Mouse (Mus musculus): ENCODE data around the gene Zfp667. TPM values are rescaled to one million over a fixed set of nuclear protein-coding genes. Genes with fewer than 3 reads are reported as not detected.

The Zfp667 gene
- 0.19 and 0.44 TPM in 2 replicates for polyA plus RNA-seq (2012)

DNA sequence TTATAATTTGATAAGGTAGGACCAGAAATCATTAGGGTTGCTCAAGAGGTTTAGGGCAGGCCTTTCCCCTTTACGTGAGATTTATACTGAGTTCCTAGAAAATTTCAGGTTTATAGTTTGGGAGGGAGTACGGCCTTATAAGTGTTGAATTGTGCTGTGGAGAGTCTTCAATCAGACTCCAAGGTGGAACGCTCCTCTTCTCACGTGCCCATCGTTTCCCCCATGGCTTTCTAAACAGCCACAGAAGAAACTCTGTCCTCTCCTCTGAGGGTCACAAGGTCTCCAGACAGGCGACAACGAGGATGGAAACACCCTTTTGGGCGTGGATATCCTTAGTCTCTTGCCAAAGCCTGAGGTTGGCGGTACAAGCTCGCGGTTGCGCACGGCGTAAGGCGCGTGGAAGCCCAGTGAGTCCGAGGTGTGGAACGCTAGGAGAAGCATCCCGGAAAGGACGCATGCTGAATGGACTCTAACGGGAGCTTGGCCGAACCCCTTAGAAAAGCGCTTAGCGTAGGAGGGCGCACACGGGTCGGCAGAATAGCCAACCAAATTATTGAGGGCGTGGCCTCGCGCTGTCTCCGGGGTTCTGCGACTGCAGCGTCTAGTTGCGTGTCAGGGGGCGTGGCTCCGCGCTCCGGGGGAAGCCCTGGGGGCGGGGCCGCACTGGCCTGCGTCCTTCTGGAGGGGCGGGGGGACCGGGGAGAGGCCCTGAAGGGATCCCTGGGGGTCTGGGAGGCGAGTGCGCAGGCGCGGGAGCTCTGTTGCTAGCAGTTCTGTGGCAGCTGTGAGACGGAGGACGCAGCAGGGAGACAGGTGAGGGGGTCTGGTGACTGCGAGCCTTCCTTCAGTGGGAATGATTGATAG, at the start of gene Zfp667:
Gene Zfp667, plus strand, starts transcription at position 738 of the 864 bp plus-strand sequence.

DNA sequence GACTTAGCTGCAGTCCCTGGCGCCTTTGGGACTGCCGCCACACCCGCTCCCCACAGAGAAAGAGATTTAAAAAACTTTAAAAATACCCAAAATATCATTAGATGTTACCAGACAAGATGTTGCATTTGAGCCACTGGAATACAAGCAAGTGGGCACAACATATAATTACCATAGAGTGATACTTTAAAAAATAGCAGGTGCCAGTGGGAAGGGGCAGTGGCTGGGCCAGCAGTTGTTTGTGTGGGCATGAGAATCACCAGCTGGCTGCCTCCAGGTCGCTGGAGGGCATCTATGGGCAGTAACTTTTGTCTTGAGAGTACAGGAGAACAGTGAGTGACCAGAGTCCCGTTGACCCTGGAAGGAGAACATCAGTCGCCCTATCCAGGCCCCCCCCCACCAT, 34.0 kb upstream of the Zfp667 start, which contains the start of gene Epp13:
Gene Epp13, plus strand, starts transcription at position 301 of the 400 bp plus-strand sequence.

DNA sequence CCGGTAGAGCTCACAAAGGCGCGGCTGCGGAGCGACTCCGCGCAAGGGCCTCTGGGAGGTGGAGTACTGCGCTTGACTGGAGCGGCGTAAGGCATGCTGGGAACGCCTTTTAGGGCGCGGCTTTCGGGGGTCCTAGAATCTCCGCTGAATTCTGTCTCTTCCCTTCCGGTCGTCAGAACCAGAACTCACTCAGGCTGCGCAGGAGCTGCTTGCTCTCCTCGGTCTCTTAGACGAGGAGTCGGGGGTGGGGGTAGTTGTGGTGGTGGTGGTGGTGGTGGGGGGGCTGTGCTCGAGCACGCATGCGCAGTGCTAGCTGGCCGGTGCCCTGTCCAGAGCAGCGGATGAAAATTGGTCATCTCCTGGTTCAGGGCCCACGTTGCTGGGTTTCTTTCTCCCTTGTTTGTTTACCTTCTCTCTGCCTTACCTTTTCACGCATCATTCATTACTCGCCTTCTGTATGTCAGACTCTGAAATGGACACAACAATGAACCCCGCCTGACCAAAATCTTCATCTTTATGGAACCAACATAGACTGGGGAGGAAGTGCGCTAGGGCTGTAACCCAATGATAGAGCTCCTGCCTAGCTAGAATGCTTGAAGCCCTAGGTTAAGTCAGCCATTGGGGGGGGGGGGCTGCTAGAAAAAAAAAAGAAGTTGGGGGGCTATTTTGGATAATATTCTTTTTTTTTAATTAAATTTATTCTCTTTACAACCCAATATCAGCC, 45.0 kb downstream of the Zfp667 start, which contains the start of gene Zfp583:
Gene Zfp583, minus strand, starts transcription at position 53 of the 724 bp plus-strand sequence.

DNA sequence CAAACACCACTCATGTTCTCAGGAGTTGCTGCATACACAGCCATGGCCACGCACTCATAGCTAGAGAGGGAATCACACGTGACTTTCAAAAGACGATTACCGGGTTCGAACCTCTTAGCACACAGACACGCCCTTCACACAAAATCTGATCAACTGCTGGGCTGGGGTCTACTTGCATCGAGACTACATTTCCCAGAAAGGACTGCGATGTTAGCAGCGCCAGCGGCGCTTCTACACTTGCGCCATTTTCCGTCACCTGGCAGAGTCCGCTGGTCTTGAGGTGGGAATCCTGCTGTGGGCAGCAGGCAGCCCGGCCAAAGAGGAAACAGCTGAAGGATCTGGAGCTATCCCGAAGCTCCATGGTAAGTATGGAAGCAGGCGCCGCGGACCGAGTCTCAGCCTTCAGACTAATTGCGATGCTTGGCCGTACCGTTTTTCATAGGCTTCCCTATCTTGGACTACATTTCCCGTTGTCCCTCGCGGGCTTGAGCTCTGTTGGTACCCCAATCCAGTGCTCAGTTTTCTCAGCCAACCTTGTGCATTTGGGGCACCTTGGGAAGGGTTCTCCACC, 57.2 kb downstream of the Zfp667 start, which contains the start of gene Gm3854:
Gene Gm3854, plus strand, starts transcription at position 259 of the 571 bp plus-strand sequence.

Other genes with a start within 250 kb of the Zfp667 start
- not detected in 2 replicates for gene Nlrp4c, start 241.4 kb upstream of the Zfp667 start, polyA plus RNA-seq (2012)
- 47.7 and 54.4 TPM in 2 replicates for gene Zfp787, start 130.6 kb upstream of the Zfp667 start, polyA plus RNA-seq (2012)
- gene Zfp444, start 114.4 kb upstream of the Zfp667 start, polyA plus RNA-seq (2012), result 41.9 and 44.8 TPM in 2 replicates
- gene Galp, start 89.5 kb upstream of the Zfp667 start, polyA plus RNA-seq (2012), result not detected in 2 replicates
- gene Zscan5b, start 64.3 kb upstream of the Zfp667 start, polyA plus RNA-seq (2012), result not detected in 2 replicates
- not detected in 2 replicates for gene Epp13, start 33.9 kb upstream of the Zfp667 start, polyA plus RNA-seq (2012)
- gene Zfp583, start 44.7 kb downstream of the Zfp667 start, polyA plus RNA-seq (2012), result 1.9 and 2.0 TPM in 2 replicates
- not detected in 2 replicates for gene Gm3854, start 57.2 kb downstream of the Zfp667 start, polyA plus RNA-seq (2012)
- 0.02 and 0.08 TPM in 2 replicates for gene Zfp78, start 76.7 kb downstream of the Zfp667 start, polyA plus RNA-seq (2012)
- gene Zfp28, start 96.7 kb downstream of the Zfp667 start, polyA plus RNA-seq (2012), result 0.83 and 1.3 TPM in 2 replicates
- not detected in 2 replicates for gene Smim17, start 112.1 kb downstream of the Zfp667 start, polyA plus RNA-seq (2012)
- not detected in 2 replicates for gene Gm20715, start 123.7 kb downstream of the Zfp667 start, polyA plus RNA-seq (2012)
- not detected in 2 replicates for gene Olfr1344, start 152.1 kb downstream of the Zfp667 start, polyA plus RNA-seq (2012)
- gene Olfr1336, start 169.6 kb downstream of the Zfp667 start, polyA plus RNA-seq (2012), result 0.03 TPM in 1 of 2 replicates, not detected in the other
- not detected in 2 replicates for gene Olfr1346, start 180.5 kb downstream of the Zfp667 start, polyA plus RNA-seq (2012)
- gene Olfr5, start 200.4 kb downstream of the Zfp667 start, polyA plus RNA-seq (2012), result not detected in 2 replicates
- gene Olfr1347, start 213.2 kb downstream of the Zfp667 start, polyA plus RNA-seq (2012), result not detected in 2 replicates
- gene Olfr1348, start 222.2 kb downstream of the Zfp667 start, polyA plus RNA-seq (2012), result not detected in 2 replicates
- gene Olfr1349, start 236.4 kb downstream of the Zfp667 start, polyA plus RNA-seq (2012), result not detected in 2 replicates

Data from megakaryocyte-erythroid progenitor cell, adult 5 weeks (primary cell).